Mouse (Mus musculus) thymus, postnatal 4 days (tissue): ENCODE results near the gene Lyrm9.

ENCODE experiments used
- DNase-seq: peaks from one replicate; pipeline ENCODE4 v3.0.0; 2021

Gene Lyrm9

GRCm38 (mm10) chr11:78826442-78827013, at the start of gene Lyrm9:
Gene Lyrm9, plus strand, starts transcription at chr11:78826584.
- DNase-seq = peak; percentile 99

- no peak for DNase-seq
These were observed 48.3 kb upstream of the Lyrm9 start for GRCm38 (mm10) chr11:78777851-78778680.

DNA sequence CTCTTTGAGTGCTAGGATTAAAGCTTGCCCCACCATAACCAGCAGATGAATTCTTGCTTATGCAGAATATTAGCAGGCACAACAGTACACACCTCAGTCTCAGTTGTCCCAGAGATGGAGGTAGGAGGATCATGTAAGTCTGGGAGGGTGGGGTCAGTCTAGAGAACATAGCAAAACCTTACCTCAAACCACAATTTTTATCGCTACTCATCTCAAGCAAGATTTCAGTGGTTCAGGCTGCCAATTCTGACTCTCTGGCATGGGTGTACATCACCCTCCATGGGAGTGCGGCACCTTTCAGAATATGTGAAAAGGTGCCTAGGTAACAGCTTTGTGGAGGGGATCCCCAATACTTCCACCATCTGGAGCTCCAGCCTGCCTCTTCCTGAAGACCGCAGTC, 46.4 kb upstream of the Lyrm9 start:
- no peak for DNase-seq

- no peak for DNase-seq
These were observed 45.8 kb upstream of the Lyrm9 start for GRCm38 (mm10) chr11:78780571-78780970.

DNA sequence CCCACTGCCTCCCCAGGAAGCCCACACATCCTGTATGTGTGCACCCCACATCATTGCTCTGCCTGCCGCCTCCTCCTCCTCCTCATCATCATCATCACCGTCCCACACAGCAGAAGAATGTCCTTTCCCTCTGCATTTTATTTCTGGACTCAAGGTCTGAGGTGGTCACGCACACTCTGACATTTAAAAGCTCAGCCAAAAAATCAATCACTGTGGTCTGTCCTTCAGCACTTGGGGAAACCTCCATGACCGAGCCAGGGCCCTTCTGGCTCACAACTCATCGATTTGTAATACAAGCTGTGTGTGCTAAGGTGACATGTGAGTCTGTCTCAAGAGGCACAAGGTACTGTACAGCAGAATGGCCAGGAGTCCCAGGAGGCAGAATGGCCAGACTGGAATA, 44.1 kb upstream of the Lyrm9 start:
- DNase-seq = peak; percentile 48

DNA sequence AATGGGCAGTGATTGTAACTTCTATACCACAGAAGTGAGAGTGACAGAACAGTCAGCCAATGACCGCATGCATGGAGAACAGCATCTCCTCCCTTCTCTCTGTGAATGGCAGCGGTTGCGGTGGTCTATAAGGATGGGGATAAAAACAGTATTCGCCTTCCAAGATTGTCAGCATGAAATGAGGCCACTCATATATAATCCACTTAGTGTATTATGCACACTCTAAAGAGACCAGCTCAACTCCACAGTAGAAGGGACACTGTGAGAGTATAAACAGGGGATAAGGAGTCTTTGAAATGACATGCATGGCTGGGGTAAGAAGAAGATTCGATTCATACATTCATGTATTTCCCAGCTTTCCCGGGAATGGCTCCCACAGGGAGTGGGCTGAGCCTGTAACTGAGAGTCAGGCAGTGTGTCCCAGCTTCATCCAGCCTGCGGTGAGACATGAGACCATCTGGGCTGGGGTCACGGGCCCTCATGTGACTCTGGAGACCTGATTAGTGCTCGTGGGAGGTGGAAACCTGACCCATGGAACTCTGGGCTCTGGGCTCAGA, 43.5 kb upstream of the Lyrm9 start:
- no peak for DNase-seq

DNA sequence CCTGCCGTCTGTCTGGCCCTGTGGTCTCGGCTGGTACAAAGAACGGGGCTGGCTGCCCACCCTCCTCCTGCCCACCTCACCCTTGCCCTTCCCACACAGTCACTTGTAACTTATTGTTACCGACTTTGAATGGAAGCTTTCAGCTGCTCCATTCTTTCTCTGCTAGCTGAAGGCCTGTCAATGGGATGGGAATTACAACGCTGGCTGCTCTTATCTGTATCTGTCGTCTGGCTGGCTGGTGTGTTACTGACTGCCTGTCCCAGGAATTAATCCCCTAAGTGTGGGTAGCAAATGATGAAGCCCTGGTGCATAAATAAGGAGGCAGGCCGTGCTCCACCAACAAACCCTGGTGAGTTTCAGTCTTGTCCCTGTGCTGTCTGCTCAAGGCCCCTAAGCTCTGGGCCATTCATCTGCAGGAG, 40.4 kb upstream of the Lyrm9 start:
- no peak for DNase-seq

DNA sequence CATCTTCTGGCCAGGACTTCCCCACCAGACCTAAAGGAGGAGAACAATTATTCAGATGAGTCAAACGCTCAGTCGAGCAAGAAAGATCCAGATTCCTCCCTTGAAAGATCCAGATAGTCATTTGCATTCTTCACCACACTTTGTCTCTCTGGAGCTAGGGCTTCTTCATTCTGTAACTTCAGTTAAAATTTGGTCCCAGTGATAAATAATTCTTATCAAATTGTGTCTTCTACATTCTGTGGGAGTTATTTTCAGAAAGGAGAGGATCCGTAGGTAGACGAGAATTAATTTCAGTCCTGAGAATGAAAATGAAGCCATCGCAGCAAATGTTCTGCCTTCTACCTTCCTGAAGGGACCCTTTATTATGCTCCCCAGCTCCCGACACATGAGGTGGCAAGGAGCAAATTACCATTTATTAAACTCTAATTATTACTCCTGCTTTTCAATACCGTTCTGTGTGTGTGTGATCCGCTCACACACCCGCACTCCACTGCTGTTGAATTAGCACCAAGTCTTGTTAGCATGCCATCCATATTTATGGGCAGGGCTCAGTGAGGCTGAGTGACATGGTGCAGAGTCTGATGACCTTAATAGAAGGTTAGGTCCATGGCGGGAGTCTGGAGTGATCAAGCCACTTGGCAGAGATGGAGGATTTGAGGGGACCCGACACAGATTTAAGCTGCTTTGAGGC, 36.9 kb upstream of the Lyrm9 start:
- DNase-seq = no peak

DNA sequence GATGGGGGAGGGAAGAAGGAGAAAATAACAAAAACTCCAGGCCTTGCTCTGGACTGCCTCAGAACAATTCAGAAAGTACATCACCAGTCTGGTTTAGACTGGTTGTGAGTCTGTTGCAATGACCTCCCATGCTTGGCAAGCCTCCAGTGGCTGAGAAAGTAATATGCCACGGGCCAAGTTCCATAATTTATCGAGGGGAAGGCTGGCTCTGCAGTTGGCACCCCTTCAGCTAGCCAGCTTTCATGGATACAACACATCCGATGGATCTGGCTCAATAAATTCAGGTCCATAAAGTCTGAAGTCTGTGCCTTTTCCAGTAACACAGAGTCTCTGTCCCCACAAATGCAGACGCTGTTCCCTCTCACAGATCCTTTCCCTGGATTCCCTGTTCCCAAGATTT, 34.8 kb upstream of the Lyrm9 start:
- no peak for DNase-seq

DNA sequence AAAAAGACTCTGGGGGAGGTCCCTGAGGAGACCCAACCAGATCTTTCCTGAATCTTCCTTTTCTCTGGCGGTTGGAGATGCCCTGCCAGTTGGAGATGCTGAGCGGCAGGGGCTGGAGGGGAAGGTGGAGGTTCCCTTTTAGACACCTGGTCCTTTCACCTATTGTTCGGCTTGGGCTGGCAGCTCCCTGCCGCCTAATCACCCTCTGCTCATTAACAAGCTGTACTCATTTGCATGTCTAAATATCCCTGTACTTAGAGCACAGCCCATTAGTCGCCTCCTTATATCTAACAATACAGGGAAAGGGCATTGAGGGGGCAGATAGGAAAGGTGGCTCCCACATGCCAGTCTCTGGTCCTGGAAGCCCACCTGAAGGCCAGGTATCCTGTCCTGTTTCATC, 34.3 kb upstream of the Lyrm9 start:
- DNase-seq = no peak

GRCm38 (mm10) chr11:78792465-78792864, 33.9 kb upstream of the Lyrm9 start:
- DNase-seq = peak; percentile 51

DNA sequence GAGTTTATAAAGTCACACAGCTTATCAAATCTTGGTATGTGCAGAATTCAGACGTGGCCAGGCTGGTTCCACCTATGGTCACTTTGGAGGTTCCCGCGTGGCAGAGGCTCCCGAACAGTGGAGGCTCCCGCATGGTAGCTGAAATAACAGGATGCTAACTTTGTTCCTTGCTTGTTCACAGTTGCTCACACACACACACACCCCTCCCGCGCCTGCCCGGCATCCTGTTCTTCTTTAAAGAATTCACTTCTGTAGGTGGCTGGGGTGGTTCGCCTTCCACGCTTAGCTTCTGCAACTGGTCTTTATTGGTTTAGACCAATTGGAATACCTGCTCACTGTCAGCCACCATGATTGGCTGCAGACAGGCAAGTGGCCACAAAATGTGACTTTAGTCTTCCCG, 33.3 kb upstream of the Lyrm9 start:
- peak; percentile 66 for DNase-seq

- DNase-seq = no peak
These were observed 30.2 kb upstream of the Lyrm9 start for GRCm38 (mm10) chr11:78796072-78796729.

GRCm38 (mm10) chr11:78801094-78801493, 25.3 kb upstream of the Lyrm9 start:
- no peak for DNase-seq

GRCm38 (mm10) chr11:78803587-78804316, 22.6 kb upstream of the Lyrm9 start:
- DNase-seq = no peak

DNA sequence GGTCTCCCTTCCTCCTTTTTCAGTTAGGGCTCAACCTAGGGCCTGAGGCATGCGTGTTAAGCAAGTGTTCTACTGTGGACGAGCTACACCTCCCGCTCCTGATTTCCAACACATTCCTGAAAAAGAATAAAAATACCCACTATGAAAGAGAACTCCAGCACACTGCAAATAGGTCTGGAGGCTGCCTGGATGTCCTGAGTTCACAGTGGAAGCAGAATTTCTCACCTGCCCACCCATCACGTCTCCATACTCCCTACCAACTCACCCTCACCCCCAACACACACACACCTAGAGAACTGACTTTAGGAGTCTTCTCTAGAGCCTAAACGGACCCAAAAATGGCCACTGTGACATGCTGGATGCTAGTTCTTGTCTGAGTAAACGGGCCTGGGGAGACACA, 21.8 kb upstream of the Lyrm9 start:
- DNase-seq = no peak

- DNase-seq = no peak
These were observed 21.2 kb upstream of the Lyrm9 start for GRCm38 (mm10) chr11:78805198-78805597.

DNA sequence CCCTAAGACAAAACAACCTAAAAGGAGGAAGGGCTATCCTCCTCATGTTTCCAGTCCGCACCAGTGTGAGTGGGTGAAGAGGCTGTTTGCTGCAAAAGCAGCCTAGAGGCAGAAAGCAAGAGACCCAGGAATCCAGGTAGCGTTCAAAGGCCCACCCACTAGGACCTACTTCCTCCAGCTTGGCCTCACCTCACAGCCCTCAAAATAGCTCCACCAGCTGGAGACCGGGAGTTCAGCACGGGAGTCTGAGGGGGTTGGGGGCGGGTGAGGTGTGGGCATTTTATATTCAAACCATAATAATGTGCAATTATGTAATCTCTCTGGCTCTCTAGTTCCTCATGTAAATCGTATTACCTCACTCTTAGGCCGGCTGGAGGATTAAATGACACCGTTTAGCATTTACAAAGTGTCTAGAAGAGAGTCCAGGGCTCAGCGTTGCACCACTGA, 20.7 kb upstream of the Lyrm9 start:
- DNase-seq = peak; percentile 48

DNA sequence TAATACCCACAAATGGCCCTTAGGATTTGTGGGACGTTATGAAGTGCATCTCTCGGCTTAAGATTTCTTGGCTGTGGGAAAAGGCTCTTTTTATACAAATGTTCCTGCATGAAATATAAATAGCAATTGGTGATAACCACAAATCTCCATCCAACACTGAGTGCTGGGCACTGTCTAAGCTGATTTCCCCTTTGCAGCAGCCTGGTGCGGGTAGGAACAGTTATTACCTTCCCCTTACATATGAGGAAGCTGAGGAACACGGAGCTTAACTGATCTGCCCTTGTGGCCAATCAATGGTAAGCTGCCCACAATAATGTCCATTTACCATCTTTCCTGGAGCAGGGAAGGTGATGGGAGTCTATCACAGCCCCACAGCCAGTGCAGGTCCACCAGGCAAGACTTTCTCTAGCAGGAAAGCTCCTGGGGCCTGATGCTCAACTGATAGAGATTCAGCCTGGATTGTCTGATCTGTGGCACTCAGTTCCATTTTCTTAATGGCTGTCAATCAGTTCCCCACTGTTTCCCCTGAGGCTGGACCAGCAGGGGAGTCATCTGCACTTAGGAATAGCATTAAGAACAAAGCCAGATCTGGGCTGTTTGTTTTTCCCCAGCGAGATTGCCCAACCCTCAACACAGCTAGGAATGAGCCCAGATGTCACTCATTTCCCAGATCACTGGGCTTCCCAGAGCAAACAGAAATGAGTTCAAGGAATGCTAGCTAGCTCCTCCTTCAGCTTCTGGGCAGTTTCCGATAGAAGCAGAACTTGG, 18.9 kb upstream of the Lyrm9 start:
- no peak for DNase-seq

DNA sequence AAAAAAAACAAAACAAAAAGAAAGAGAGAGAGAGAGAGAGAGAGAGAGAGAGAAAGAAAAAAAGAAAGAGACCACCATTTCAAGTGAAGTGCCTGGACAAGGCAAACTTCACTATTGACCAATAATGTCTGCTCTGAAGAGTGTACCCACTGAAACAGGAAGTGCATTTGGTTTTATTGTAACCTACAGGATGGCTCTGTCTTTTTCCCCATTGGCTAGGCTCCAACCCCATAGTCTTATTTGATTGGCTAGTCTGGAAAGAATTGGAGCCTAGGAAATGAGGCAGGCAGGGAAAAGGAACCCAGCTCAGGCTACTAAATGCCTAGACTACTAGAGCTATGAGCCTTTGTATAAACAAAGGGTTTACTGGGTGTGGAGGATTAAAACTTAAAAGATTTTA, 17.0 kb upstream of the Lyrm9 start:
- DNase-seq = no peak

DNA sequence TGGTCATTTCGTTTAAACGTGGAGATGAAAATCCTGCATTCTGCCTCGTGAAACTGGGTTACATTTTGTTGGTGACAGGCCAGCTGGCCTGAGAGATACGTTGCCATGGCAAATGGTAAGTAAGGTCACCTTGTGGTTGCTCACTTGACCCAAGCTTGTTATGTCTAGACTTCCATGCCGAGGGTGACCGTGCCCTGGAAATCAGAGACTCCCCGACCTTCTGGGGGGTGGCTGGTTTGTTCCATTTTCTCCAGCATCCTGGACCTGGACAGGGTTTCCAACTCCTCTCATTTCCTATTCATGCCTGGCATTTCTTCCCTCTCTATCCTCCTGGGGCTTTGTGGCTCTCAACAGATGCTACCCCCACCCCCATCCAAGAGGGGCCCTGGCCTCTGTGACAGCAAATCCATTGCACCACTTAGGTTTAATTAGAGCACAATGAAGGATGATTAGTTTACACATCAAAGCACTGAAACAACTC, 11.9 kb upstream of the Lyrm9 start:
- DNase-seq = no peak
